ENCODE assay signal across 8 mouse cellular contexts in genomic region chr5:103426250-103426649, GRCm38 (mm10). TPM values are rescaled to one million over a fixed set of nuclear protein-coding genes. Genes with fewer than 3 reads are reported as not detected.
A peak's percentile ranks its signal among the peaks of the same experiment; 100 is the strongest.
DNase-seq lines count a peak whose midpoint lies in the region; ATAC-seq and TF ChIP-seq lines count a peak whose summit lies in the region.

No protein-coding gene starts in this region.

- H3K4me2 ChIP-seq in kidney, embryonic 14.5 days (replicated peaks; ENCODE audit: low read depth, low read length), result peak overlapping the region; percentile 85
- H3K4me2 ChIP-seq in midbrain, embryonic 16.5 days (ENCODE audit: low read length), result peak overlapping the region; percentile 98

- no peaks in the 10 kb centered on the region for H3K9me3 ChIP-seq in kidney, embryonic 14.5 days (ENCODE audit: control insufficient read depth, low read length)
- H3K9me3 ChIP-seq in midbrain, embryonic 16.5 days (replicated peaks; ENCODE audit: control insufficient read depth, low read length, poor library complexity, severe bottlenecking), result no peaks in the 10 kb centered on the region

- ATAC-seq in kidney, embryonic 14.5 days (ENCODE audit: low FRiP score, low TSS enrichment), result no peak
- ATAC-seq in midbrain, embryonic 16.5 days, result no peak

- H3K36me3 ChIP-seq in kidney, adult 2 months (ENCODE audit: control insufficient read depth, insufficient read depth, low read length), result no peaks in the 10 kb centered on the region
- no peaks in the 10 kb centered on the region for H3K36me3 ChIP-seq in kidney, embryonic 14.5 days (ENCODE audit: control insufficient read depth, insufficient read depth, low read length)
- no peaks in the 10 kb centered on the region for H3K36me3 ChIP-seq in midbrain, embryonic 16.5 days (ENCODE audit: control insufficient read depth, insufficient read depth, low read length)

- H3K4me1 ChIP-seq in kidney, adult 2 months (ENCODE audit: control insufficient read depth, insufficient read depth, low read length), result peaks cover 17% of the 10 kb centered on the region
- no peaks in the 10 kb centered on the region; the same call in 1 of the 2 replicates for H3K4me1 ChIP-seq in embryonic fibroblast, embryonic 13.5 days (ENCODE audit: control insufficient read depth, insufficient read depth, low read length)
- peaks cover 24% of the 10 kb centered on the region for H3K4me1 ChIP-seq in kidney, embryonic 14.5 days (ENCODE audit: control insufficient read depth, insufficient read depth, low read length)
- peaks cover 8% of the 10 kb centered on the region for H3K4me1 ChIP-seq in midbrain, embryonic 16.5 days (ENCODE audit: control insufficient read depth, insufficient read depth, low read length)

- peak overlapping the region; percentile 92; the same call in 1 of the 2 replicates for H3K9ac ChIP-seq in kidney, embryonic 14.5 days (ENCODE audit: low read depth, low read length)
- no peak overlapping the region for H3K9ac ChIP-seq in midbrain, embryonic 16.5 days (ENCODE audit: low read depth, low read length)

- no peak for TF ChIP-seq POLR2A in kidney, adult 2 months (IDR thresholded peaks at IDR 0.05; ENCODE audit: low read depth, low read length)
- no peak for TF ChIP-seq POLR2A in embryonic fibroblast, embryonic 13.5 days (IDR thresholded peaks at IDR 0.05; ENCODE audit: low read depth, low read length)

- peak; percentile 61 for DNase-seq in kidney, adult 2 months
- no peak for DNase-seq in kidney, postnatal 4 days
- no peak for DNase-seq in ovary, adult 18-20 months (ENCODE audit: low spot score)
- no peak for DNase-seq in thymus, adult 18-20 months
- no peak for DNase-seq in cerebellum, postnatal 14 days

- H3K27ac ChIP-seq in kidney, adult 2 months (ENCODE audit: insufficient read depth, low read depth, low read length), result peak overlapping the region; percentile 88
- H3K27ac ChIP-seq in embryonic fibroblast, embryonic 13.5 days (ENCODE audit: insufficient read depth, low read length), result no peak overlapping the region
- no peak overlapping the region for H3K27ac ChIP-seq in kidney, embryonic 14.5 days (ENCODE audit: low read depth, low read length)
- no peak overlapping the region for H3K27ac ChIP-seq in midbrain, embryonic 16.5 days (ENCODE audit: low read length)

- WGBS in kidney, adult 2 months, result 9% methylated on average over 9 of the region's 9 CpGs
- WGBS in kidney, embryonic 14.5 days, result 16% methylated on average over 9 of the region's 9 CpGs
- 17% methylated on average over 9 of the region's 9 CpGs for WGBS in midbrain, embryonic 16.5 days

- H3K27me3 ChIP-seq in kidney, adult 2 months (replicated peaks; ENCODE audit: control insufficient read depth, insufficient read depth, low read length), result no peaks in the 10 kb centered on the region
- H3K27me3 ChIP-seq in kidney, embryonic 14.5 days (ENCODE audit: control insufficient read depth, insufficient read depth, low read length), result no peaks in the 10 kb centered on the region
- H3K27me3 ChIP-seq in midbrain, embryonic 16.5 days (ENCODE audit: control insufficient read depth, insufficient read depth, low read depth, low read length), result no peaks in the 10 kb centered on the region

- H3K4me3 ChIP-seq in kidney, adult 2 months (ENCODE audit: insufficient read depth, low read depth, low read length), result peak overlapping the region; percentile 84
- H3K4me3 ChIP-seq in embryonic fibroblast, embryonic 13.5 days (ENCODE audit: insufficient read depth, low read length), result peak overlapping the region; percentile 75
- H3K4me3 ChIP-seq in kidney, embryonic 14.5 days (ENCODE audit: low read length), result peak overlapping the region; percentile 91
- H3K4me3 ChIP-seq in midbrain, embryonic 16.5 days (ENCODE audit: low read depth, low read length), result peak overlapping the region; percentile 75

- TF ChIP-seq CTCF in kidney, adult 2 months (conservative IDR thresholded peaks at IDR 0.05; ENCODE audit: insufficient read depth, insufficient read length, low read depth, low read length), result no peak
- no peak for TF ChIP-seq CTCF in embryonic fibroblast, embryonic 13.5 days (IDR thresholded peaks at IDR 0.05; ENCODE audit: borderline replicate concordance, insufficient read depth, low read length)

RNA-seq across cellular contexts. Expression of gene Ptpn13, which starts 1.3 kb away (rescaled TPM):
- 23.7 and 28.0 TPM in 2 replicates for polyA plus RNA-seq in kidney, adult 2 months (2012; rRNA removed)
- 8.8 and 10.6 TPM in 2 replicates for polyA plus RNA-seq in embryonic fibroblast, embryonic 13.5 days (2011; ENCODE audit: insufficient read length, low read depth, missing spikeins)
- 21.9 and 42.5 TPM in 2 replicates for polyA plus RNA-seq in kidney, embryonic 14.5 days (2014; fragmentation: Nextera tagmentation; extraction: Ambion mirVana)
- polyA plus RNA-seq in midbrain, embryonic 16.5 days (2015; fragmentation: Nextera tagmentation; extraction: Ambion mirVana), result 3.6 and 3.9 TPM in 2 replicates
